Mouse (Mus musculus) mouse embryonic stem cell (cell line): ENCODE data around the gene Oosp2.

Experiments
- in situ Hi-C, 2 experiments: fragments of 300-500 bp; cut with MboI; formaldehyde crosslinking; loops; 1 replicate in 1 of 2; 3 replicates in 1 of 2; pipeline ENCODE4 v1.14.3; 2019 to 2020; ENCODE audit warnings: low sequenced_read_pairs in 2 of 2, low pct_unique_long_range_greater_than_20kb in 1 of 2, mixed read lengths in 1 of 2; ENCODE audit not compliant: unreplicated experiment in 1 of 2

Oosp2 gene

GRCm38 (mm10) chr19:11660459-11660858 lies at the start of gene Oosp2:
Oosp2 (minus strand) TSS chr19:11660559.
- in situ Hi-C loops, result no loop called here

- in situ Hi-C loops, result no loop called here
These were observed 38.0 kb upstream of the Oosp2 start for GRCm38 (mm10) chr19:11698342-11698741.

- in situ Hi-C loops, result no loop called here
These were observed 36.4 kb upstream of the Oosp2 start, which contains the start of gene Oosp3 for GRCm38 (mm10) chr19:11696755-11697154. Oosp3 (plus strand) TSS chr19:11697055.

GRCm38 (mm10) chr19:11691454-11691853 lies 31.1 kb upstream of the Oosp2 start:
- in situ Hi-C loops, result no loop called here

- in situ Hi-C loops, result no loop called here
These were observed 30.5 kb upstream of the Oosp2 start, which contains the start of gene Oosp1 for GRCm38 (mm10) chr19:11690839-11691238. Oosp1 (minus strand) TSS chr19:11691150.

- in situ Hi-C loops, result no loop called here
These were observed 1.2 kb upstream of the Oosp2 start for GRCm38 (mm10) chr19:11661562-11661961.

GRCm38 (mm10) chr19:11659142-11659541 lies 1.2 kb downstream of the Oosp2 start:
- in situ Hi-C loops, result no loop called here

- in situ Hi-C loops, result no loop called here
These were observed 10.8 kb downstream of the Oosp2 start for GRCm38 (mm10) chr19:11649564-11649963.

- in situ Hi-C loops, result no loop called here
These were observed 14.2 kb downstream of the Oosp2 start for GRCm38 (mm10) chr19:11646166-11646565.

GRCm38 (mm10) chr19:11640732-11641131 lies 19.6 kb downstream of the Oosp2 start, which contains the start of gene Ms4a3:
Ms4a3 (minus strand) TSS chr19:11640851.
- in situ Hi-C loops, result no loop called here

GRCm38 (mm10) chr19:11639038-11639437 lies 21.3 kb downstream of the Oosp2 start:
- in situ Hi-C loops, result no loop called here

- in situ Hi-C loops, result no loop called here
These were observed 24.8 kb downstream of the Oosp2 start for GRCm38 (mm10) chr19:11635572-11635971.

- in situ Hi-C loops, result no loop called here
These were observed 26.0 kb downstream of the Oosp2 start for GRCm38 (mm10) chr19:11634330-11634729.

- in situ Hi-C loops, result no loop called here
These were observed 26.6 kb downstream of the Oosp2 start for GRCm38 (mm10) chr19:11633732-11634131.

GRCm38 (mm10) chr19:11625231-11625630 lies 35.1 kb downstream of the Oosp2 start:
- in situ Hi-C loops, result no loop called here

- in situ Hi-C loops, result no loop called here
These were observed 35.6 kb downstream of the Oosp2 start for GRCm38 (mm10) chr19:11624800-11625199.

GRCm38 (mm10) chr19:11623551-11623950 lies 36.8 kb downstream of the Oosp2 start, which contains the start of gene Ms4a2:
Ms4a2 (minus strand) TSS chr19:11623719.
- in situ Hi-C loops, result no loop called here

- in situ Hi-C loops, result no loop called here
These were observed 42.4 kb downstream of the Oosp2 start for GRCm38 (mm10) chr19:11617983-11618382.

GRCm38 (mm10) chr19:11614805-11615204 lies 45.6 kb downstream of the Oosp2 start:
- in situ Hi-C loops, result no loop called here

GRCm38 (mm10) chr19:11613776-11614443 lies 46.4 kb downstream of the Oosp2 start:
- in situ Hi-C loops, result no loop called here
